Mouse (Mus musculus): Measurements from ENCODE around the gene Prdm10.

DNA sequence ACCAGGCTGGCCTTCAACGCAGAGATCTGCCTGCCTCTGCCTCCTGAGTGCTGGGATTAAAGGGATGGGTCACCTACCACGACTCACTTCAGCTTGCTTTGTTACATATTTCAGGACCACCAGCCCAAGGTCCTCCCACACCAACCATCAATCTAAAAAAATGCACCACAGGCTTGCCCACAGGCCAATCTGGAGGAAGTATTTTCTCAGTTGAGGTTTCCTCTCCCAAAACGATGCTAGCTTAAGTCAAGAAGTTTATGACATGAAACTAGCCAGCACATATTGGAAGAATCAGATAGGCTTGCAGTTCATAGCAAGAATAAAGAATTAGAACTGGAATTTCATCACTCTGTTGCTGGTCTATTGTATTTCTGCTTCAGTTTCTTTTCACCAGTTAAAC lies 24.0 kb downstream of the Prdm10 start:
- no peak for TF ChIP-seq CTCF (IDR thresholded peaks at IDR 0.05)
- TF ChIP-seq EP300 (IDR thresholded peaks at IDR 0.05), result no peak
